Mouse (Mus musculus): ENCODE results near the gene Ehd4. TPM values are rescaled to one million over a fixed set of nuclear protein-coding genes. Genes with fewer than 3 reads are reported as not detected.

Gene Ehd4
- total RNA-seq, 2 experiments from 2014 or later: 7.5 to 8.3 TPM

- no peak for DNase-seq (ENCODE audit: low spot score in 2 of 2)
Observed at GRCm38 (mm10) chr2:120040991-120041390, 113.4 kb downstream of the Ehd4 start.

Other genes with a start within 250 kb of the Ehd4 start
- 10 to 100 TPM; 62.7 to 69.3 TPM for gene Mapkbp1, start 181.9 kb downstream of the Ehd4 start, total RNA-seq (2021)
- gene Jmjd7, start 127.1 kb downstream of the Ehd4 start, total RNA-seq (2021): 1 to 10 TPM; 6.7 to 9.5 TPM
- gene Gm28042, start 127.1 kb downstream of the Ehd4 start, total RNA-seq (2021): 1 to 10 TPM; 2.2 to 3.1 TPM
- 1 to 10 TPM; 4.4 to 5.1 TPM for gene Pla2g4b, start 121.2 kb downstream of the Ehd4 start, total RNA-seq (2021)
- 10 to 100 TPM; 12.0 to 13.8 TPM for gene Pla2g4e, start 90.7 kb upstream of the Ehd4 start, total RNA-seq (2021)
- gene Pla2g4d, start 134.6 kb upstream of the Ehd4 start, total RNA-seq (2021): under 1 TPM; 0.11 TPM
- not detected for gene Pla2g4f, start 159.6 kb upstream of the Ehd4 start, total RNA-seq (2021)
- gene Vps39, start 198.5 kb upstream of the Ehd4 start, total RNA-seq (2021): 10 to 100 TPM; 59.3 to 62.1 TPM
- 10 to 100 TPM in 1 of 2 experiments, 1 to 10 TPM in 1; 7.8 to 10.8 TPM for gene Ganc, start 249.3 kb upstream of the Ehd4 start, total RNA-seq (2021)
- 10 to 100 TPM; 31.4 to 34.1 TPM for gene Tmem87a, start 249.5 kb upstream of the Ehd4 start, total RNA-seq (2021)

All from layer of hippocampus, postnatal 10 days (tissue).